Mouse (Mus musculus) spleen, embryonic (tissue): Measurements from ENCODE around the gene Rwdd3.

ENCODE experiments used
- CTCF ChIA-PET: fragments of 350-600 bp; sonication (Branson Sonifier 250); formaldehyde crosslinking; loops from one replicate; lab custom pipeline; 2022; lab: Charles Lee

The Rwdd3 gene

DNA sequence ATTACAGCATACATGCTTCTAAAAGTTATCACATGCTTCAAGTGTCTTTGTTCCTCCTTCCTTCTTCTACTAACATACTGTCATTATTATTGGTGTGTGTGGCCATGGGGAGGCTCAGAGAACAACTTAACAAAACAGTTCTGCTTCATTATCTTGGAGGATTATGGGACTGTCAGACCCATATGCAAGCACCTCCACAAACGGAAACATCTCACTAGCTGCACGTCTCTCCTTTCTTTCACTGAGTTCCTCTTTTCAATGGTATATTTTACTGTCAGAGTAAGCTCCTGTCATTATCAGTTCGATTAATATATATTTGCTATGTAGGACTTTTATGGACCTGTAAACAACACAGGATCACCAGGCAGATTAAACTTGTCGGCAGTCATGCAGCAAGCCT lies 11.1 kb downstream of the Rwdd3 start:
- CTCF ChIA-PET, result interaction anchor here (0.6 to 0.7 kb wide), 2 partner anchors 11 to 313 kb away, joined by 3 to 6 read pairs; no protein-coding TSS in a partner anchor

DNA sequence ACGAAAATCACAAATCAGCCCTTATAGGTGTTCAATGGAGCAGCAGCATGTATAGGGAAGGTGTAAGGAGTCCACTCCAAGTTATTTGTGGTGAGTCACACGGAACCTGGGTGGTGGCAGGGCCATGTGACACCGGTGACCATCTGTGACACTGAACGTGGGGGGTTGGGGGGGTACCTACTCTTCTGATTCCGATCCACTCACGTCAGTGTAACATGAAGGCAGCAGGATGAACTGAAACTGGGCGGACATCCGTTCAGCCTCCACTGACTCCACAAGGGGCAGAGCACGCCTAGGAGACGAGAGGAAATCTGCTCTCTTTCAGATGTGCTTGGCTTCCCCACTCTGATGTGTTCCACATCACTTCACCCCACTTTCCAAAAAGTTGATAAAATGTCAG lies 11.9 kb downstream of the Rwdd3 start:
- CTCF ChIA-PET, result interaction anchor here (0.8 kb wide), 1 partner anchor 83 kb away, joined by 3 read pairs; no protein-coding TSS in a partner anchor

DNA sequence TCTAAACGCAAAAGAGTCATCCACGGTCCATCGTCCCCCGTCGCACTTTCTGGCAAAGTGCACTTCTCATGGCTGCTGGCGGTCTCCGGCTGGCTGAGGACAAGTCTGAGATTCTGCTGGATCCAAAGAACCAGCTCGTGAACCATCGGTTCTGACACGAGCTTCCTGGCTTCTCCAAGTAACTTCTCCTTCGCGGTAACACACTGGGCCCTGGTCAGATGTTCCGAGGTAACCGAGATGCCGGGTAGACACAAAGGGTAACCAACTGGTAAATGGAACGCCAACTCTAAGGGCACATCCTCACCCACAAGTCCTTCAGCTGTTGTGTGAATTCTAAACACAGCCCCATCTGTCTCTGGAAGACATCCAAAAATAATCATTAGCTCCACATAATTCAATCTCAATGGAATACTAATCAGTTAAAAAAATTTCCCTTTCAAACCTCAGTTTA lies 12.6 kb downstream of the Rwdd3 start:
- CTCF ChIA-PET, result interaction anchor here (0.7 to 0.8 kb wide), 2 partner anchors 84 to 104 kb away, joined by 3 read pairs; no protein-coding TSS in a partner anchor

DNA sequence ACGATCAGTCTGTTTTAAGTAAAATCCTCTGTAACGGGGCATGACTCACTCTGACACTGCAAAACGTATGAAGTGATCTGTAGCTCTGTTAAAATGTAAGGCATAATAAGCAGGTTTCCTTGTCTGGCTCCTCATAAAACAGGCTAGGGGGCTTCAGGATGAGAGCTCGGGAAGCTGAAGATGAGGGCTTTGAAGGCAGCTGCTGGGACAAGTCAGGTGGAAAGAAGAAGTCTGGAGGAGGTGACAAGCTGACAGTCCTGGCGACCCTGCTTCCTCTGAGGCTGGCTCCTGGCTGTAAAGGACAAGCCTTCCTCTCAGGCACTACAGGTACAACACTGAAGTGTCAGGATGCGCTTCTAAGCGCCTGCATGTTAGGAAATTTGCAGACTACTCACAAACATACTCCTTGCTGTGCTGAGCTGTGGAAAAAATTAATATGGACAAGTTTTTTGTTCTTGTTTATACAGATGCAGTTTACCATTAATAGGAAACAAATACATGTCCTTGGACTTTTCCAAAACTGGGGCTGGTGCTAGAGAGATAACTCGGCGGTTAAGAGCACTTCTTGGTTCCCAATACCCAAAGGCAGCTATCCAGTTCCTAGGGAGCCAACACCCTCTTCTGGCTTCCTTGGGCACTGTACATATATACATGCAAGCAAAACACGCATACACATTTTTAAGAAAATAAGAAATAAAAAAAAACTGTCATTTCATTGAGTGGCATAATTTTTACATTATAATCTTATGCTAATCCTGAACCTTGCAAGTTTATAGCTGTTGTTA lies 13.8 kb downstream of the Rwdd3 start:
- CTCF ChIA-PET, result no interaction called here

DNA sequence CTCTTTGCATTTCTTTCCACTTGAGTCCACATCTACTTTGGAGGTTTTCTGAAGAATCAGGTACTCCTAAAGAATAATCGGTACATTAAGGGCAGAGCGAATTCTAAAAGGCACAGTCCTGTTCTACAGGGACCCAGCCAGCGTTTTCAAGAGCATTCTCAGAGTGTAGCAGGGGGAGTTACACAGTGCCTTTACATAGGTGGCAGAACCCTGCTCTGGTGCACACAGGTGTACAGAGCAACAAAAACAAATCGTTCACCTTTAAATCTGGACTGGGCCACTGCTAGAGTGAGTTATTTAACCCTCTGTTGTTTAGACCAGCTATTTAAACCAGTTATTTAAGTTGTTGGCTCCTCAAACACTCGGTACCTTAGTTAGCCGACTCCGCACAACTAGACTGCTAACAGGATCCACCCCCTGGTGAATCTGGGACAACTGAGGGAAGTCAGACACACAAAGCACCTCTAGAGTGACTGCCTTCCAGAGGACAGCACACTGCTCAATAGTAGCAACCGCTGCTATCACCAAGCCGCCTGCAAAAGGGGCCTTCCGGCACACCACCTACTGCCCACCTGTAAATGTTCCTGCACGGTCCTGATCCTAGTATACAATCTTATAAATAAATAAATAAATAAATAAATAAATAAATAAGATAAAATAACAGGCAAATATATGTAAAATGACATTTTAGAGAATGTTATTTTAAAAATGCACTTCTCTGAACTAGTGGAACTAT lies 14.9 kb downstream of the Rwdd3 start:
- CTCF ChIA-PET, result no interaction called here

DNA sequence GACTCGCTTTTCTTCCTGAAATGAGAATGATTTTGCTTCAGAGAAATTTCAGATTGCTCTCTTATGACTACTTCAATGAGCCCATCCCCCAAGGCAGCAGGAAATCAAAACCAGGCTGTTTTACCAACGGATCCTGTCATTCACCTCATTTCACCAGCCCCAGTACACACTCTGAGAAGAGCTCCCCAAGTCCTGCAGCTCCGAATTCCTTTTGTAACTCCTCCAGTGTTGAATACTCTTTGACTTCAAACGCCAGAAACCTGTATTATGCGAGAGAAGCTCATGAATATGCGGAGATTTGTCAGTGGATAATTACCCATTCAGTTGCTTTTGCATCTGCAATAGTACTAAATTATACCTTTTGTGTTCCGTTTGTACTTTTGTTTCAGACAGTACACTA lies 15.5 kb downstream of the Rwdd3 start:
- CTCF ChIA-PET, result no interaction called here

DNA sequence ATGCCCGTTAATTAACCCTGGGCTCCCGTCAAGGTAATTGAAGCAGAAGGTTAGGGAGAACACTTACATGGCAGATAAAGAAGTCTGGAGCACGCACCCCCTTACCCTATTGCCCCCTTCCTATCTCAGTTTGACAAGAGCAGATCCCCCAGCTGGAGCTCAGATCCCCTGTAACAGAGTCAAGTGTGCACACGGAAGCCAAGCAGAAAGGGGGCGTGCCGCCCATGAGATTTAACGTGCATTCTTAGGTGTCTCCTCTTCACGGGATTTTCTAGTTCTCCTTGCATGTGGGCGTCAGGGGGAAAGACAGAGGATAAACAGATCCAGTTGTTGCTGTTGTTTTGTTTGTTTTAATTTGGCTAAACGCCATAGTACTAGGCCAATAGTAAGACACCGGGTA lies 37.6 kb downstream of the Rwdd3 start:
- CTCF ChIA-PET, result no interaction called here

DNA sequence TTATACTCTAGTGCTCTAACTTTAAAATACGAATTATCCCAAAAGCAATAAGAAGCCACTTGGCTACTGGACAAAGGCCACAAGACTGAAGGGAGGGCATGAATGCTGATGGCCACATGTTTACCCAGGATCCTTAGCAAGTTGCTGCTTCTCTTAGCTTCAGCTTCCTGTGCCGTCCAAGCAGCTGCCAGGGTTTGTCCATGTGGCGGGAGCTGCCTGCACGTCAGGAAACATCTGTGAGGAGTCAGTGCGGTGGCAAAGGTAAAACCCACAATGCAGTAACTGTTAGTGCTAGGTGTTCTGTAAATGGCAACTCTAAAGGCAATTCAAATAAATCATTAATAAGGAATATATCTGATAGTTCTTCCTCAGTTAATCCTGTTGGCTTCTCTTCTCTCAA lies 38.5 kb downstream of the Rwdd3 start:
- CTCF ChIA-PET, result no interaction called here

DNA sequence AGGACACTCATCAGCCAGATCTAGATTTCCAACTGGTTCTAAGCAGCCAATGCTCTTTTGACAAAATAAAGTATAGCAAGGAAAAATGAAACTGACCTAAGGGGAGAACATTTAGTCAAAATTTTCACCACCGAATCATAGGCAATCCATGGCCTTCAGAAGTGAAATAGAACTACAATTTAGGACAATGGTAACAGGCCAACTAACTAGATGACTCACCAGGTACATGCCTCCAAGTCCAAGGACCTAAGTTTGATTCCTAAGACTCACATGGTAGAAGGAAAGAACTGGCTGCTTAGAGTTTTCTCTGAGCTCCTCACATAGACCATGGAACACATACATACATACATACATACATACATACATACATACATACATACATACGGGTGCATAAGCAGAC lies 44.3 kb downstream of the Rwdd3 start:
- CTCF ChIA-PET, result no interaction called here

DNA sequence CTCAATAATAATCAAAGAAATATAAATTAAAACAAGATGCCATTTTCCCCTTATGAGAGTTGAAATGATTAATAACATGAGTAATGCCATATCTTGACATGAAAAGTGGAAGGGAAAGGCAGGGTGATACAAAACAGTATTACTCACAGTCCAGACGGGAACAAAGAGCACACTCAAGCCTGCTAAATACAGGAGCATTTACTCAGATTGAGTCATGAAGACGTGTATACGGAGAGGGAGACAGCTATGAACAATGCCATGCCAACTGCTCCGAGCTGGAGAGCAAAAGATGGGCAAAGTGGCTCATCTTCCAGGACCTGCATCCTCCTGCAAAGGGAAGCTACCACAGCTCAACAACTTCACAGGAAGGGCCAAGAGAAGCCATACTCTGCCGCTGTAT lies 45.0 kb downstream of the Rwdd3 start:
- CTCF ChIA-PET, result no interaction called here

DNA sequence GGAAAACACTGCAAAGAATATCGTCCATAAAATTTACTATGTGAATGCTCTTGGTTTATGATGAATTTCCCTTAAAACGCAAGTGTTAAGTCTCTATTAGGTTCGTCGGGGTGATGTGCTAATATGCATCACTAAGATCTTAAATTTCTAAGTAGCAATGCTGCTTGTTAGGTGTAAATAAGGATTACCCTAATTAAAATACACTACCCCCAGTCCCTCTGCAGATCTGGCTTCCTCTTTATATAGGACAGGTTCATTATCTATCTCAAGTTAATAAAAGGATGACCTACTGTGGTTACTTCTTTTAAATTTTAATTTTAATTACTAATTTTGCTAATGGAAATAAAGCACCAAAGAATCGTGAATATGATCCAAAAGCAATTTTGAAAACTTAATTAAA lies 50.4 kb downstream of the Rwdd3 start:
- CTCF ChIA-PET, result no interaction called here

DNA sequence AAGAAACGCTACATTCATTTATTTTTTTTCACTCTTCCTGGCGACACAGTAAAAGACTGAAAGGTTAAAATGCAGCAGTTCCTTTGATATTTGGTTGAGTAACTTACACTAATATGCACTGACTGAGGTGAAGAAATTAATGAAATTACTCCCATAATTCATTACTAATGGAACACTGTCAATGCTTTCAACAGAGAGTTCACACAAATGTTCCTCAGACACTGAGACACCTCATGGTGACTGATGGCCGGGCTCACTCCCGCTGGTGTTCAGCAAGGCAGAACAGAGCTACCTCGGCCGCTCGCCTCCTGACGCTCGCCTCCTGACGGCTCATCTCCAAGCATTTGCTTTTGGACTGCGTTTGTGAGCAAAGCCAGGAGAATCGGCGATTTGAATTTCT lies 54.9 kb downstream of the Rwdd3 start:
- CTCF ChIA-PET, result no interaction called here

DNA sequence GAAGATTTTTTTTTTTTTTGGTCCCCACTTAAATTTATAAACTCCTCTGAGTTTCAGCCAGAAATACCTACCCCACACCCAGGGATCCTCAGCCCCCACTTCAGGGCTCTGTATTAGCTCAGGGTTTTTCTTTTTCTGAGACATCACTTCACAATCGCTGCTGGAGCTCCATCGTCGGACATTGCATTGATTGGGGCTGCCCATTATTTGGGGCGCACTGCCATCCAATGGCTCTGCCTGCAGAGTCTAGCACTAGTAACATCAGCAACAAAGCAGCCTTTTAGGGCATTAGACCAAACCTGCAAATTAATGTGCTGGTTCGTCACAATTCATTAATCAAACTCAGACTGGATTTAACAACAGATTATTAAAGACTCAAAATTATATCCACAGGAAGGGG lies 55.4 kb downstream of the Rwdd3 start:
- CTCF ChIA-PET, result no interaction called here

DNA sequence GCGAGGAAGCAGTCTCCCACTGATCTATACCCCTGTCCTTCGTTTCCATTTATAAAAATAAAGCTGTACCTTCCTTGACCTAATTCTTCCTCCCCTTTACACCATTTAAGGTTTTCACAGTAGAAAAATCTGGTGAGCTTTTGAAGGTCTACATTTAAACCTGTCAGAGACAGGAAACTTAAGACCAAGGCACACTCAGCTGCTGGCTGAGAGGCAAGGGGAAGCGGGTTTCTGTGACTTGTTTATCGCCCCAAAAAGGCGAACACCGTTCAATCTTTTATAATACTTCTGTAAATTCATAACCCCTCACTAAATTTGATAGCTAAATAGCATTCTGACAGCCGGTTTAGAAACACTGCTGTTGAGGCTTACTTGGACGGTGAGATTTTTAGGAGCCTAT lies 60.4 kb downstream of the Rwdd3 start:
- CTCF ChIA-PET, result no interaction called here

DNA sequence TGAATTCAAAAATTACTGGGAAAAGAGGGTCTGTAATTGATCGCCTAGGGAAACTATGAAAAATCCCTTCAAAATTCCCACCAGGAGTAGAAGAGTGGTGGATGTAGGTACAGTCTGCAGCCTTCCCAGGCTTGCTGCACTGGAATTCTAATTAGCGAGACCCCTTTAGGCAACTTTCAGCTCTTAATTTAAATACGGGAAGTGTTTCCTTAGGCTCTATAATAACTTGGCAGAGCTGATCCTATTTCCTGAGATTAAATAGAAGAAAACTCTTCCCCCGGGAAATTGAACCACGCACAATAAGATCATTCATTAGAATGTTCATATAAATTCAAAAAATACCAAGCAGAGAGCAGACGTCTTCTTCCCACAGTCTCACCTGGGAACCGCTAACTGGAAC lies 61.1 kb downstream of the Rwdd3 start:
- CTCF ChIA-PET, result no interaction called here

DNA sequence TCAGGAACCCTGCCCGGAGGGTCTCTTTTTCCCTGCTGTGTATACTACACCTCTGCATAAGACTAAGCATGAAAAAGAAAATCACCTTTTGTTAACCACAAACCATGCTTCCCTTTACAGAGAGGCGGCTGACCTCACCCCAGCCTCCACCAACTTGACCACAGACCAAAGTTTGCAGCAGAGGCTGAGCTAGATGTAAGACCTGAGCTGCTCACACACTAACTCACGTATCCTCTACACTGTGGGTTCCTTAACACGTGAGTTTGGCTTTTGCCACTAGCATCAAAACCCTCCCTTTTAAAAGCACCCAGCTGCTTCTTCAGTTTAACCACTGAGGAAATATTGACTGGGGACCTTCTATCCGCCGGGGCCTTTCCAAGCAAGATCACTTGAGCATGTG lies 64.0 kb downstream of the Rwdd3 start:
- CTCF ChIA-PET, result no interaction called here

DNA sequence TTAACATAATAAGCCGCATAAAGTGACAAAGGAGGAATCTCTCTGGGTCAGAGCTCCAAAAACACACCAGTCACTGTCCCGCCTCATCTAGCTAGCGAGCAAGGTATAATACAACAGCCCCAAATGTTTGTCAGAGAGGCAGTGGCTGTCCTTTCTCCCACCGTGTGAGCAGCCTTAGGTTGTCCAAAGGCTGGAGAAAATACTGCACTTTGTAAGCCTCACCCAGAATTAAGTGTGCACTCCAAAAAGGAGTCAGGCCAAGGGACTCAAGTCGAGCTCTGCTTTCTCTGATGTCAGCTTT lies 66.1 kb downstream of the Rwdd3 start:
- CTCF ChIA-PET, result no interaction called here
